Mouse (Mus musculus): Measurements from ENCODE around the gene Tmem240.
"Not testable (repeated sequence)": the region's sequence is repeated elsewhere in the genome, so short reads cannot be mapped to it uniquely, and the experiment has no call there.

Tmem240 gene

DNA sequence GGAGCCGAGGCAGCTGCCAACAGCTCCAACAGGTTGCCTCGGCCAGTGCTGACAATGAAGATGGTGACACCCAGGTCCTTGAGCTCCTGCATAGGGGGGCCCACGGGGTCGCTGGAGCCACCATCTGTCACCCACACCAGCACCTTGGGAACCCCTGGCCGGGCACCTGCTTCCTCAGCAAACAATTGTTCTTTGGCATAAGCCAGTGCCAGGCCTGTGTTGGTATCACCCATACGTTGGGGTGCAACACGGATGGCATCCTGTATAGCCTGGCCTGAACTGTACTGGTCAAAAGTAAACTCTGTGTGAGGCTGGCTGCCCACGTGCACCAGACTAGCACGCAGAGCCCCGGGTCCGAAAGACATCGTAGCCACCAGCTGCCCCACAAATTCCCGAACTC lies 38.2 kb downstream of the Tmem240 start:
- DNase-seq, result no peak

DNA sequence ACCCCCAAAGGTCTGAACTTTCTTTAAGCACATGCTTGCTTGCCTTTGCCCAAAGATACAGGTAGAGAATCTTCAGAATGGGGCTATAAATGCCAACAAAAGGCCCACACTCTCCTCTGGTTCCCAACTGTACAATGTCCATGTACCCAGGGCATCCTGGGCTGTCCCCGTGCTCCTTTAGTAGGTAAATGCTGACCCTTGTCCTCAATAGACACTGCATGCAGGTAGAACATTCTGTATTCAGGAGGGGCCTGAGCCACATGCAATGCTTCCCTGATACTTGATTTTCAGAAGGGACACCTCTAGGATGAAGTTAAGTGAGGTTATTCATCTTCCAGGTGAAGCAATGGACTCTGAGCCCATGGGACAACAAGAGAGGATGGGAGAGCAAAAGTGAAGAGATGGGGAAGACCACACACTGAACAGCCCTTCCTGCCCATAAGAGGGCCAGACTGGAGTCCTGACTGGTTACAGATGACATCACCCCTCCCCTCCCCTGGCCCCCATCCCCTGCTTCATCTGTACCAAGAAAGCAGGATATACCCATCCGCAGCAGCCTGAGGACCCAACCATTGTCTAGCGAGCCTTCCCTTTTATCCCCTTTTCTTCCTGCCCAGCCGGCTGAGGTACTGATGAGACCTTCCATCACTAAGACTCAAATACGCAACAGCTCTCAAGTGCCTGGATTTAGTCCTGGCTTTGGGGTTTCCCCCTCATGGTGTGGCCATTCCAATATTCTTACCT lies 38.9 kb downstream of the Tmem240 start:
- no peak for DNase-seq

DNA sequence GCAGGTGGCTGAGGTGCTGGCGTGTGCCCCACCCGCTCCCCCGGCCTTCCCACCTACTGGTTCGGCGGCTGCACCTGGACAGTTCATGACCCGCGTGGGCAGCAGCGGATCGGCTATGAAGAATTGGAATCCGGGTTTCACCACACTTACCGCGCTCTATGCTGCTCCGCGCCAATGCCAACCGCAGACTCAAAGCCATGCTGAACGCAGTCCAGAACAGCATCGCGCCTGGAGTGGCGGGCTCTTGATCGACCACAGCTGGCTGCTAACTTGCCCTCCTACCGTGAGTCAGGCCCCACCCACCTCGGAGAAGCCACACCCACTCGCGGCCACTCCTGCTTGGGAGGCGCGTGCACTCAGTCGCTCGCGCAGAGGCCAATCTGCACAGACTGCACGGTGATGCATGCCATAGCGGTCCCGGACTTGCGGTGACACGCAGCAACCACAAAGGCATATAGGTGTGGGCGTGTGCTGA lies 39.7 kb downstream of the Tmem240 start, which contains the start of gene Vwa1:
Vwa1 (minus strand) TSS at position 419 of the 475 bp plus-strand sequence.
- DNase-seq, result peak; percentile 96

DNA sequence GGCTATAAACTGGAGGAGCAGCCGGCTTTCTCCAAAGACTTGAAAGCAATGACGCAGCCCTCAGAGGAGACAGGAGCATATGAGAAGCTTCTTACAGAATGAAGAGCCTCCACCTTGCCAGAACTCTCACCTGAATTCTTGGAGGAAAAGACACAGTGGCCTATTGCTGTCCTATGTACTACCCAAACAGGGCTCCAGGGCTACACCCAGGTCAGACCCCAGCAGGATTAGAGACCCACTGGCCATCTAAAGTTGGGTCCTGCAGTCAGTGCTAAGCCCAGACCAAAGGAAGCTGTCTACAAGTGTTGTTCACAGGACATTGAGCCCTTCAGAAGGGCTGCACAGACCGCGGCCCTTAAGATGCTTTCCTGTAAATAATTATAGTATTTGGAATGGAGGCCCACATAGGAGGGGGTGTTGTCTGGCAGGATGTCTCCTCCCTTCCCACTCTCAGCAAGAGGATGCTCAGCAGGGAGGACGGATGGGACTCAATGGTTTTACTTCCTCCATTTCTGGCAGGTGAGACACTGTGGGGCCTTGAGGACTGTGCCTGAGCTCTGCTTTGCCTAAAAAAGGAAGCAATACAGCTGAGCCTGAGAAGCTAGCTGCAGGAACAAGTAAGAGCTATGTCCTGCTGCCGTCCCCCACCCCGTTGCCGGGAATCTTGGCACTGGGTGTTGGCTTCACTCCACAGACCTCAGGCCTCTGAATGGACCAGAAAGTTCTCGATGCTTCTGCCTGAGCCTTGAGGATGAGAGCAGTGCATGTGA lies 40.6 kb downstream of the Tmem240 start:
- peak; percentile 81 for DNase-seq

DNA sequence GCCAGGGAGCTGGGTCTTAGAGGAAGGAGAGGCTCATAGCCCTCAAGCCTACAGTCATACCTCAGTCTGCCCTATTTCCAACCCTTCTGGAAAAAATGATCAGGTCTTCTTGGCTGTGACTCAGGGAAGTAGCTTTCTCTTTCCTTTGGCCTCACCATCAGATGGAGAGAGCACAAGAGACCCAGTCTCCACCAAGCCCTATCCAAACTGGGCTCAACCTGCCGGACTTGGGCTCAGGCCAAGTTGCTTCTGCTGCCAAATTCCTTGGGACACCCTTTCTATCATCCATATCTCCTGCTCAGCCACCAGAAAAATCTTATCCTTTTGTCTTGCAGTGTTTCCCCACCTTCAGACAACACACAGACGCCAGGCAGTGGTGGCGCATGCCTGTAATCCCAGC lies 41.3 kb downstream of the Tmem240 start:
- peak; percentile 44 for DNase-seq

DNA sequence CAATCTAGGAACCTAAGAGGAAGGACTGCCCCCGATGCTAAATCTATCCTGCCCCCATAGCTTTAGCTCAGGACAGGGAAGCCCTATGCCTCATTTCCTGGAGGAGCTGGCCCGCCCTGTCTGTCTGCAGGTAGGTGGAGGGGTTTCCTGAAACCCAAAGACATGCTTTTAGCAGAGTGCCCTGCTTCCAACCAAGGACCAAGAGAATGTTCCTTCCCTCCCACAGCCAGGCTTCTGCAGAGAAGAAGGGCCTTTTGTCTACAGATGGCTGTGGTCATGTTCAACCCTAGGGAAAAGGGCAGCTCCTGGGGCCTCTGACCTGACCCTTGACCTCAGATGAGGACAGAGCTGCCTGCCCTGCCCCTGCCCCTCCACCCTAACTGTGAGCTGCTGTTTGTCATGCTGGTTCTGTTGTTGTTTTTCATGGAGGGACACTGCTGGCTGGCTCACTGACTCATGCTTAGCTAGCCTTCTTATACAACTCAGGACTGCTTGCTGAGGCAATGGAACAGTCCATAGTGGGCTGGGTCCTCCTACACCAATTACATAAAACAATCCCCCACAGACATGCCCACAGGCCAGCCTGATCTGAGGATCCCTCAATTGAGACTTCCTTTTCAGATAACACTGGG lies 42.2 kb downstream of the Tmem240 start:
- DNase-seq, result no peak

DNA sequence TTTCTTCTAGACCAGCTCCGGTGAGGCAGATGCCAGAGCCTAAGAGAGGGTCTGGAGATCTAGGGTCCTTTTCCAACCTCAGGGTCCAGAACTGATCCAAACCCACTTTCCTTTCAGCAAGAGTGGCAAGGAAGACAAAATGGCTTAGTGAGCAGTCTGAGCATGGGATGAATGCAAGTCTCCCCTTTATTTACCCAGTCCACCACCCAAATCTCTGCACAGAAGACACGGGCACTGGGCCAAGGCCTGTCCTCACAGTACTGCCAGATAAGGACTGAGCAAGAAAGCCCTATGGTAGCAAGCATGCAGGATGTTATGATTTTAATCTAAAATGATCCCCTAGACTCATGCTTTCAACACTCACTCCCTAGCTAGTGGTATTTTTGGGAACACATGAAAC lies 43.2 kb downstream of the Tmem240 start:
- peak; percentile 39 for DNase-seq

DNA sequence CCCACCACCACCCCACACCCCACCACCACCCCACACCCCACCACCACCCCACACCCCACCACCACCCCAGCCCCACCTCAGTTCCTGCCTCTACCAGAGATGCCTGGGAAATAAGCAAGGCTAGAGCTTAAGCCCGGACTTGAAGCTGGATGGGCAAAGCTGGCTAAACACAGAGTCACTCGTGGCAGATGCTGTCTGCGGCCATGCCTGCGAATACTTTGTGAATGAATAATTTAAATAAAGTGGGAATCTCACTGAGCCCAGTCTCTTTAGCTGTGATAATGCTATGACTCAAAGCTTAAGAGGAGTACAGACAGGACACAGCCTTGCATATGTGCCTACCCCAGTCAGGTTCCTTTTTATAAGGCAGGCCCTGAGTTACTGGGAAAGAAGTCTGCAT lies 44.9 kb downstream of the Tmem240 start:
- DNase-seq, result no peak

DNA sequence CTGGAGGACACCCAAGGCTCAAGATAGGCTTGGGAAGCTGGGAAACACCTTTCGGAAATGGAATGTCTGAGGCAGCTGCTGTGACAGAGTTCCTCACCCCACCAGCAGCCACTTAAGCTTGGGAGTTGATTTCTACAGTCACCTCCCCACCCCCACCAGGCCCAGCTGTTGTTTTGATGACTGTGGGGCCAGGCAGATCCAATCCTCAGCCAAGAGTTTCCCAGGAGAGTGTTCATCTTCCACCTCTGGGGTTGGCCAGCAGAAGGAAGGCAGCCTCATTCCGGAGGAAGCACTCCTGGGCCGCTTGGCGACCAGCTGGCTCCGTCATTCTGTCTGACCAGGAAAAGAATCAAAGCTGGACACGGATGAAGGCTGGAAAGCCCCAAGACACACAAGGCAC lies 46.3 kb downstream of the Tmem240 start:
- peak; percentile 73 for DNase-seq

DNA sequence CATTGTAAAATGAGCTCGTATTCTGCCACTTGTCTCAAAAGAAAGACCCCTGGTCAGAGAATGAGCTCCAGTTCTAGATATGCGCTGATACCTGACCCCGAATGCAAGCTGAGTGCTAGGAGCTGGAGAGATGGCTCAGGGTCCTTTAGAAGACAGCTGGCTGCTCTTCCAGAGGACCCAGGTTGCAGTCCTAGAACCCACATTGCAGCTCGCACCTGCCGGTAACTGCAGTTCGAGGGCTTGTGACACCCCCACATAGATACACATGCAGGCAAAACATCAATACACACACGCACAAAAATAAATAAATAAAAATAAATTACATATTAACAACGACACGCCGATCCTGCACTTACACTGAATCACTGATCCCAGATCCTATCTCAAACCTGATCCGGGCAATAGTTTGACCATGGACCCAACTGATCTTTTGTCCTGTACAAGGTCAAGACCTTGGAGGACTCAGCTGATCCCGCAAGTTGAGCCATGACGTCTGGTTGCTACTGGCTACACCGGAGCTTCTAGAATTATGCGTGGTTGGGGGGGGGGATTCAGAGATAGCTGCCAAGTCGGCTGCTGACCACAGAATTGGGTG lies 49.0 kb downstream of the Tmem240 start:
- DNase-seq, result no peak

DNA sequence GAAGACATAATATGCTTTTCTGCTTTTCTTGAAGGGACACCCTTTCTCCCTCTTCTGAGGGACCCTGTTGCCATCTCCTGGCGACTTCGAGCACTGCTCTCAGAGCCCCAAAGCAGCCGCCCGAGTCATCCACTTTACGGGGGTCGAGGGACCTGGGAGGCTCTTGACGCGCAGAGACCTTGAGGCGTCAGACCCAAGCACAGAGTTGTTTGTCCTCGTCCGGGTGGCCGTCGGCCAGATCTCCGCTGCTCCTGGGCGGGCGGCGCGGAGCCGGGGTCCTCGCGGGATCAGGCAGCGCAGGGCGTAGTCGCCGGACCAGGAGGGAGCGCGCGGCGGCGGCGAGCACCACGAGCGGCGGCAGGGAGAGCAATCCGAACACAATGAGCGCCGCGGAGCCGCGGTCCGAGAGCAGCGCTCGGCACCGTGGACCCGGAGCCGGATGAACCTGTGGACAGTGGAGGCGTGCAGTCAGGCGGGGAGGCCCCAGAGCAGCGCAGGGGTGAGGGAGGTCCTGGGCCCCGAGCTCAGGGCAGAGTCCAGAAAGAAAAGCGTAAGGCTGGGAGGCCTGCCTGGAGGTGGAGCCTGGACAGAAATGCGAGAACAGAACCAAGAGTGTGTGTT lies 49.6 kb downstream of the Tmem240 start:
- peak; percentile 92 for DNase-seq

DNA sequence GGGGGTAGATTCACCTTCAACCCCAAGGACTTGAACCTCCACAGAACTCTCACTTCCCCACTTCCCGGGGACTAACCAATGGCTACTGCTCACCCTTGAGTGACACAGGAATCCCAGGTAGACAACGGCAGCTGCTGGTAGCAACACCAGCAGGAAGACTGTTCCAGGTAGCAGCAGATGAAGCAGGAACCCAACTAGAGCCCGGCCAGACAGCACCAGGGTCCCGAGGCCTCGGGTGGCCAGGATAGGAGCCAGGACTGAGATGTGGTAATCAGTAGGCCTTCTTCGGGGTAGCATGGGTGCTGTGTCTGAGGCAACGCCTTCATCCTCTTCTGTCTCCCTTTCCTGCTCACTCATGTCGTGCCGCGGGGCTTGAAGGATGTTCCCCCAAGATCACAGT lies 50.6 kb downstream of the Tmem240 start:
- DNase-seq, result no peak

DNA sequence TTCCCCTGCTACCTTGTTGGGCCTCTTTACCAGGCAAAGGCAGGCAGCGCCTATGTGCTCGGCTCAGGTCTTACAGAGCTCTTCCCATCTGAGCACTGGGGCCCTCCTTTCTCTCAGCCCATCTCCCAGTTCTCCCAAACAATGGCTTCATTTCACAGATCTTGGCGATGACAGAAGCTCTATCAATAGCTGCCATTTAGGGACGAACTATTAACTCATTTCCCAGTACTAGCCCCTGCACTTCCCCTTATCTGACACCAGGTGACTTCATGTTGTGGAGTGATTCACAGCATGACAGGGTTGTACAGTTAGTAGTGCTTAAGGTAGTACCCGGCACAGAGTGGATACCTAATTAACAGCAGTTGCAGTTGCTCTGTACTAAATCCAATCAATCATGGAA lies 51.2 kb downstream of the Tmem240 start, which contains the start of gene Tmem88b:
Tmem88b (minus strand) TSS at position 56 of the 400 bp plus-strand sequence.
- no peak for DNase-seq

DNA sequence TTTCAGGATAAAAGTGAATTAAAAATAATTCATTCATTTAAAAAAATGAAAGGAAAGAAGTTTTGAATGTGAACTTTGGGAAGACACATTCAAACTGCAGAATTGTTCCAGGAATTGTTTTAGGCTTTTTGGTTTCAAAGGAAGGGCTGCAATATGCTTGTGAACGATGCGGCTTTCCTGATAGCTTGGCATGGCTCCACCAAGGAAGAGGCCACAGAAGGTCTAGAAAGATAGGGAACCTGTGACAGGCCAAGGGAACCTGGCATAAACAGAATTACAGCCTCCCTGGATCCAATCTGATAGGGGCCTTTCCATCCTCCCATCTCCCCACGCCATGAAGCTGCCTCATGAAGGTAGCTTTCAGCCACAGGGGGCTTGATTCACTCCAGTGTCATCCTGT lies 53.7 kb downstream of the Tmem240 start:
- DNase-seq, result no peak

DNA sequence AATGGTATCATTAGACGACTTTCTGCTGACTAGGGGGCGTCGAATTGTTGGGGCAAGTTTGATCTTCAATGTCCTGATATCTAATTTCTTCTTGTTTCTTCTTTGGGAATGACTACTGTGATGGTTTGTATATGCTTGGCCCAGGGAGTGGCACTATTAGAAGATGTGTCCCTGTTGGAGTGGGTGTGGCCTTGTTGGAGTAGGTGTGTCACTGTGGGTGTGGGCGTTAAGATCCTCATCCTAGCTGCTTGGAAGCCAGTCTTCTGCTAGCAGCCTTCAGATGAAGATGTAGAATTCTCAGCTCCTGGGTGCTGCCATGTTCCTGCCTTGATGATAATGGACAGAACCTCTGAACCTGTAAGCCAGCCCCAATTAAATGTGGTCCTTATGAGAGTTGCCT lies 54.2 kb downstream of the Tmem240 start:
- not testable (repeated sequence) for DNase-seq

DNA sequence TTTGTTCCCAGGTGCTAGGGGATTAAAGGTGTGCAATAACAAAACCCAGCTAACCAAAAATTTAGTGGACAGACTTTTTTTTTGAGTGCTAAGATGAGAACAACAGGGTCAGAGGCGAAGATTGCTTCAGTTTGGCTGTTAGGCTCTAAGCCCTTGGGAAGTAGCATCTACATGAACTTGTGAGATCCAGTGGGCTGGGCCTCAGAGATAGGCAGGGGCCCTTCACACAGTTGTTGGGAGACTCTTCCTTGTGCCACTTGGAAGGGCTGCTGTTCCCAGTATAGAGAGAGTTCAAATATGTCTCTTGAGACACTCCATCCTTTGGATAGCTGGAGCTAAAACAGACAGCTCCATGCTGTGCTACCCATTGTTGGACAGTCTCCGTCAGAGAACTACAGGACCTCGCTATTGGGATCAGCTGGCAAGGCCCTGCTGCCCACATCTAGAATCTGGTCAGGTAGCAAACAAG lies 55.5 kb downstream of the Tmem240 start, which contains the start of gene Ankrd65:
Ankrd65 (plus strand) TSS at position 419 of the 469 bp plus-strand sequence.
- no peak for DNase-seq
